Mouse (Mus musculus) brain, adult 2 months (tissue): ENCODE measurements around the gene Havcr2.
"Not testable (repeated sequence)": the region's sequence is repeated elsewhere in the genome, so short reads cannot be mapped to it uniquely, and the experiment has no call there.

Source experiments
- DNase-seq: peaks from one replicate; pipeline ENCODE4 v3.0.0; 2011; ENCODE audit warnings: low read depth, low spot score

Havcr2 gene

DNA sequence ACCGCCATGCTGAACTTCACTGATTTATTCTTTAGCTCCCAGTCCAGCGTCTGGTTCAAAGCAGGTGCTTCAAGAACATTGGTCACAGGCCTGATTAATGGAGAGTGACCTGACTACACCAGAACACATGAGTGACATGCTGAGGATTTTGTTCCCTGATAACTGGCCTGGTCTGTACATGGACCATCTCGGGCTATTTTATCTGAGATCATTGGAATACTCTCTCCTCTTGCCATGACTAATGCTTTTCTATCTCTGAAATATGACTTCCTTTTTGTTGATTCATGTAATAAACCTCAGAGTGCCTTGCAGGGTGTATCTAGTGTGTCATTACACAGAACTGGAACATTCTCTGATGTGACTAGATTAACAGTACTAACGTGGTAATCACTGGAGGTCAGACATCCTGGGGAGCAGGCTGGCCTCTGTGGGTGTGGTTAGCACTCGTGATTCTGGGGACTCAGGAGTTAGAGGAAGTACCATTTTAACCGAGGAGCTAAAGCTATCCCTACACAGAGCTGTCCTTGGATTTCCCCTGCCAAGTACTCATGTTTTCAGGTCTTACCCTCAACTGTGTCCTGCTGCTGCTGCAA, at the start of gene Havcr2:
Havcr2 (plus strand) TSS at position 483 of the 593 bp plus-strand sequence.
- DNase-seq, result no peak

DNA sequence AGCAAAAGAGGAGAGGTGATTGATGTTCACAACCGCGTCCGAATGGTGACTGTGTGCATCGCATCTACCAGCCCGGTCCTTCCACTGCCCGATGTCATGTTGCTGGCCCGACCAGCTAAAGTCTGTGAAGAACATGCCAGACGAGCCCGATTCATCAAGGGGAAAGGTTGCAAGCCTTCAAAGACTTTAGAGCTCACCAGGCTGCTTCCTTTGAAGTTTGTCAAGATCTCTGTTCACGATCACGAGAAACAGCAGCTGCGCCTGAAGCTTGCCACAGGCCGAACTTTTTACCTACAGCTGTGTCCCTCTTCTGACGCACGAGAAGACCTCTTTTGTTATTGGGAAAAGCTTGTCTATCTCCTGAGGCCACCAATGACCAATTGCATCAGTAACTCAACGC, 49.7 kb upstream of the Havcr2 start:
- DNase-seq, result no peak

DNA sequence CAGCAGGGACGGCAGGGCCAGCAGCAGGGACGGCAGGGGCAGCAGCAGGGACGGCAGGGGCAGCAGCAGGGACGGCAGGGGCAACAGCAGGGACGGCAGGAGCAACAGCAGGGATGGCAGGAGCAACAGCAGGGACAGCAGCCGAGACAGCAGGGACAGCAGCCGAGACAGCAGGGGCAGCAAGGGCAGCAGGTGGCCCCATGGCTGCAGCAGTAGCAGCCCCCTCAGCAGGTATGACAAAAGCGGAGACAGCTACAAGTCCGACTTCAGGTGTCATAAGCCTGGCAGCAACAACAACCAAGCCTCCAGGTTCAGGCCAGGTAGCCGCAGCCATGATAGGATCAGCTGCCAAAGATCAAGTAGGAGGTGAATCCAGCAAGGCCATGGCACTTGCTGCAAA, 48.0 kb upstream of the Havcr2 start:
- peak; percentile 16 for DNase-seq

- no peak for DNase-seq
Measured at GRCm38 (mm10) chr11:46410018-46410563, 44.6 kb upstream of the Havcr2 start.

DNA sequence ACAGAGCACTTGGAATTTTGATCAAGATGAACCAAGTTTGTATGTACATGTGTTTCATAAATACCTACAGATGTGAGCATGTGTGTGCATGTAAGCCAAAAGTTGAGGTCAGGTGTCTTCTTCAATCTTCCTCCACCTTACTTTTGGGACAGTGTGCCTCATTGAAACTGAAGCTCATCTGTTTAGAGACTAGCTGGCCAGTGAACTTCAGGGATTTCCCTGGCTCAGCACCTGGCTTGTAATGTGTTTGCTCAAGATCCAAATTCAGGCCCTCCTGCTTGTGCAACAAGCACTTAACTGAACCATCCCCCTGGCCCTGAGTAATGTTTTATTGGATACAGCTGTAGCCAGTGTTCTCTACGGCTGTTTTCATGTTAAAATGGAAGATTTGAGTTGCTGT, 36.3 kb upstream of the Havcr2 start:
- DNase-seq, result no peak

DNA sequence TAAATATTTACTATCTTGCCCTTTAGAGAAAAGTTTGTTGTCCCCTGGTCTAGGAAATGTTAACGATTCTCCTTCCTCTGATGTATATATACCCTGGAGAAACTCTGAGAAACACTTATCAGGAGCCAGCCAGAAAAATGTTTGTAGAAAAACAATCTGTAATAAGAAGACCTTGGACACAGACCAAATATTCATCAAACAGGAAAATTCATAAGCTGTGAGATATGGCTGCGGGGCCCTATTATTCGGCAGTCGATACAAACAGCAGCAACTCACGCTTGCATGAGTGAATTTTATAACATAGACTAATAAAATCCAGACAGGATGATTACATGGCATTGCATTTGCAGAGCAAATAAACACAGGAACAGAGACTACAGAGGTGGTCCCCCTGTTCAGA, 35.9 kb upstream of the Havcr2 start:
- DNase-seq, result no peak

DNA sequence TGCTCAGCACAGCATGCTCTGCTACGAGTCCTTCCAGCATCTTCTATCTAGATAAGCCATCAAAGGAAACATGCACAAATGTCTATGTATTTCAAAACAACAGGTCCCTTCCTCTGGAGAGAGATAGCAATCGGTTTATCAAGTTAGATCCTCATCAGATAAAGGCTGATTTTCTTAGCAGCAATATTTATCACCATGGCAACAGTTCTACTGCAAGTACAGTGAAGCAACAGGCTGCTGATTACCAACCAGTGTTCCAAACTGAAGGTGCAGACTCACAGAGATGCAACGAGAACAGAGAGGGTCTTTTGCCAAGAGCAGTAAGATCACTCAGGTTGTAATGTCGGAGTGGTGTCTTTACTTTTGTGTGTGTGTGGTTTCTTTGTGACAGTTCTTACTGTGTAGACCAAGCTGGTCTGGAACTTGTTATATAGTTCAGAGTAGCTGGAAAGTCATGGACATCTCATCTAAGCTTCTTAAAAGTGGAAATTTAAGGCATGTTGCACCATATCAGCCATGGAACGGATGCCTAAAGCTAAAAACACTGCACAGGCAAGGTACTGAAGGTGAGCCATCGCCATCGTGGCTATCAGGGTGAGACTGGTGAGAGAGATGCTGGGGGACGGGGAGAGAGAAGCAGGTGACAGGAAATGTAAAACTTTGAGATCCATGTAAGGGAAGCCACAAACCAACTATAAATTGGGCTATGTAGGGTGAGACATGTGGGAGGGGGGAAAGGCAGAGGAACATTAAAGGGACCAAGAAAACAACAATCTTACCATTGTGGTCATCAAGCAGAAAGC, 33.4 kb upstream of the Havcr2 start:
- DNase-seq, result no peak

- DNase-seq, result not testable (repeated sequence)
Measured at GRCm38 (mm10) chr11:46428131-46428530, 26.6 kb upstream of the Havcr2 start.

- DNase-seq, result no peak
Measured at GRCm38 (mm10) chr11:46430123-46430522, 24.6 kb upstream of the Havcr2 start.

GRCm38 (mm10) chr11:46431129-46431528, 23.6 kb upstream of the Havcr2 start:
- peak; percentile 97 for DNase-seq

GRCm38 (mm10) chr11:46435363-46435762, 19.4 kb upstream of the Havcr2 start:
- DNase-seq, result no peak

GRCm38 (mm10) chr11:46436760-46437458, 17.8 kb upstream of the Havcr2 start, which contains the start of gene Med7:
Gene Med7, plus strand, starts transcription at chr11:46436925.
- peak; percentile 100 for DNase-seq

DNA sequence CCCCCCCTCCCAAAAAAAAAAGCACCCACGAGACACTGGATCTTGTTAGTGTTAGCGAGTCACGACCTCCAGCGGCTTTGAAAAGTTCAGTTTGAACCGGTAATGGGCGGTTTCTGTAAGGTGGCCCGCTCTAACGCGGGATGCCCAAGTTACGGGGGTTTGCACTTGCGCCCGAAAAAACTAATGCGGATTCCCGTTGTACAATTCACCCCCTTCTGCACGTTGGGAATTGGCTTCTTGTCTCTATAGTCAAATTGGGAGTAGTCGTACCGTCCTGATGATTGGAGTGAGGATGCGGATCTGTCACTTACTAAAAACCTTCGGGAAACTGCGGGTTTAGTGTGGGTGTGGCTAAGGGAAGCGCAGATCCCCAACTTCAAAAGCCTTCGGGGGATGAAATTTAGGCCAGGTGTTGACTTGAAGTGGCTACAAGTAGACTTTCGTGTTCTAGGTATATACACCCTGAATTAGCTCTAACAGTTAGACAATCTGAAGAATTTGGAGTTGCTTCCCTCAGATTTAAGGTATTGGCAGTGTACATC, 17.2 kb upstream of the Havcr2 start:
- peak; percentile 24 for DNase-seq

DNA sequence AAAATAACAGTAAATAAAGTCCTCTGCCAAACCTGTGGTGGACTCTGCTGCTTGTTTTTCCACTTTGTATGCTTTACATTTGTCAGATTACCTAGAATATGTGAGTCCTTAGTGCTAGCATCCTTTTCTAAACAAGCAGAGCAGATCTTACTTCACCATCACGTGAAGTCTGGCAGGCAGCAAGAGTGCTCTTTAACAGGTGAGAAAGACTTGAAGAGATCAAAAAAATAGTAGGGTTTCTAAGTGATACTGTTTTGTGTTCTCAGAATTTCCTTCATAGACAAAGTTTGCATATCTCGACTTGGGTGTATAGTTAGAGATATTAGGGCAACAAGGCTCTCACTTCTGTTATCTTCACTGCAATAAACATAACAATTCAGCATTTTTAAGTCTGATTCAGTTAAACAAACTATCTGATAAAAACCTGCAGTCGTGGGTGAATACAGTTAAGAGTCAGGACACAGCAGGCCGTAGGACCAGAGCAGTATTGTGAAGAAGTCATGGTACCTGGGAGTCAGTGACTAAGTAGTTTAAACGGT, 15.7 kb upstream of the Havcr2 start:
- DNase-seq, result no peak

- no peak for DNase-seq
Measured at GRCm38 (mm10) chr11:46441774-46442173, 13.0 kb upstream of the Havcr2 start.

DNA sequence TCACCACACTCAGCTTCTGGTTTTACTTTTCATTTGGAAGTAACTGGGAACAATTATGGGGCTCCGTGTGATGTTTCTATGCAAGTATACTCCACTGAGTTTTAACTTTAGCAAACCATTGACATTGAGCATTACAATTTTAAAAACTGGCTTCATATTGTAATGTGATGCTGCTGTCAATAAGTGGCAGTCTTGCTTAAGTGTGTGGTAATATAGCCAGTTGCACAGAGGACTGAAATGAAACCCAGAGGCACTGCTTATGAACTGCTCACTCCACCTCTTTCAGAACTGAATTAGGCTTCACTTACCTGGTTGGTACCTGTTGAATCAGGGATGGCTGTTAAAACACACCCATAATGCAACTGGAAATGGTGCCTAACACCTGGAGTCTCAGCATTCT, 11.6 kb upstream of the Havcr2 start:
- DNase-seq, result no peak

- no peak for DNase-seq
Measured at GRCm38 (mm10) chr11:46443979-46444378, 10.8 kb upstream of the Havcr2 start.

GRCm38 (mm10) chr11:46446150-46446549, 8.6 kb upstream of the Havcr2 start:
- DNase-seq, result no peak

DNA sequence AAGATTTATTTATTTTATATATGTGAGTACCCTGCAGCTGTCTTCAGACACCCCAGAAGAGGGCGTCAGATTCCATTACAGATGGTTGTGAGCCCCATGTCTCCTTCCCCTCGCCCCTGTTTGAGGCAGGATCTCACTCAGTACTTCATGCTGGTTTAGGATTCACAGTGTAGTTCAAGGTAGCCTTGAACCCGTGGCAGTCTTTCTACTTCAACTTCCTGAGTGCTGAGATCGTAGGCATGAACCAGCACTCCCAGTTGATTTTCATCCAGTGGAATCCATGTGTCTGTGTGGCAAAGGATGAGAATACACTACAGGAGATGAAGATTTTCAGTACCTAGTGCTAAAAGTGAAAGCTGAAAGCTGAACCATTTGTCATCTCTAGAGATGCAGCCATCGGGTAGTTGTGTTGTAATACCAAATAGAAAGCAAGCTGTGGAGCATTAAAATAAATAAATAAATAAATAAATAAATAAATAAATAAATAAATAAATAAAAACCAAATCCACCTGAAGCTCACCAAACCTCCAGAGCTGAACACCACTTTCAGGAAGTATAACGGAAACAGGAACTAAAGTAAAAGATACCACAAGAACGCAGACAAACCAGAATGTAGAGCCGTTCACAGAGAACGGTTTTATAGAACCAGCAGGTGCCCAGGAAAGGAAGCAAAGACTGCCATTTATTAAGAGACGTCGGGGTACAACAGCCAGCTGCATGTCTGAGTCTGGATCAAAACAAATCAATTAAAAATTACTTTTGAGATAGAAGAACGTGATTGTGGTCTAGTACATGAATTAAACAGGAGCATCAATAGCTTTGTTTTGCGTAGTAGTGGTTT, 6.9 kb upstream of the Havcr2 start:
- DNase-seq, result no peak

GRCm38 (mm10) chr11:46449461-46450080, 5.2 kb upstream of the Havcr2 start:
- no peak for DNase-seq
